Mouse (Mus musculus): ENCODE data around the gene Afmid.
A peak's percentile ranks its signal among the peaks of the same experiment; 100 is the strongest.

GRCm38 (mm10) chr11:117871911-117872584 is 46.3 kb downstream of the Afmid start:
- TF ChIP-seq CTCF (IDR thresholded peaks at IDR 0.05; ENCODE audit: borderline replicate concordance, control insufficient read depth, extremely low read depth, insufficient read depth, low read length, poor library complexity) (0 out of 2 replicates have a peak, but pooled peaks have one; percentile 35), POLR2A (IDR thresholded peaks at IDR 0.05; ENCODE audit: control insufficient read depth, extremely low read depth, insufficient read depth, low read length, poor library complexity) (peak; percentile 37; the same call in 1 of the 2 replicates)
